Mouse (Mus musculus) liver, embryonic 16.5 days (tissue): ENCODE data around the gene Rmnd5b. TPM values are rescaled to one million over a fixed set of nuclear protein-coding genes. Genes with fewer than 3 reads are reported as not detected.
"Not testable (repeated sequence)": the region's sequence is repeated elsewhere in the genome, so short reads cannot be mapped to it uniquely, and the experiment has no call there.

Experiments used
- ATAC-seq: fragments of 200-750 bp; cut with Nextera tagmentation; 2 replicates; pipeline ENCODE4 v1.8.0; 2017; ENCODE audit warnings: low read depth, mild to moderate bottlenecking, moderate number of reproducible peaks, moderate library complexity
- H3K27ac ChIP-seq: fragments of 300-500 bp; sonication (generic); 2 replicates; pipeline ENCODE4 v1.5.1; 2014; ENCODE audit warnings: mild to moderate bottlenecking, low read length
- H3K27me3 ChIP-seq: fragments of 300-500 bp; sonication (generic); 2 replicates; pipeline ENCODE4 v1.6.1; 2014; ENCODE audit warnings: low read depth, low read length, mixed read lengths; ENCODE audit not compliant: control insufficient read depth, insufficient read depth
- H3K36me3 ChIP-seq: fragments of 300-500 bp; sonication (generic); 2 replicates; pipeline ENCODE4 v1.6.1; 2014; ENCODE audit warnings: mild to moderate bottlenecking; ENCODE audit not compliant: control insufficient read depth, insufficient read depth
- H3K4me1 ChIP-seq: fragments of 300-500 bp; sonication (generic); 2 replicates; pipeline ENCODE4 v1.6.1; 2014; ENCODE audit warnings: low read depth, low read length, mixed read lengths; ENCODE audit not compliant: control insufficient read depth
- H3K4me2 ChIP-seq: fragments of 300-500 bp; sonication (generic); 2 replicates; pipeline ENCODE4 v1.6.1; 2014; ENCODE audit warnings: low read depth, low read length, mixed read lengths
- H3K4me3 ChIP-seq: fragments of 300-500 bp; sonication (generic); 2 replicates; pipeline ENCODE4 v1.5.1; 2014; ENCODE audit warnings: low read depth, mild to moderate bottlenecking, low read length
- H3K9ac ChIP-seq: fragments of 300-500 bp; sonication (generic); 2 replicates; pipeline ENCODE4 v1.6.1; 2014; ENCODE audit warnings: low read depth, low read length
- H3K9me3 ChIP-seq: fragments of 300-500 bp; sonication (generic); replicated peaks from 2 replicates; pipeline ENCODE4 v1.6.1; 2016; ENCODE audit warnings: low read length; ENCODE audit not compliant: control insufficient read depth
- WGBS: fragments of 180-500 bp; shearing (Covaris S2); extraction: QIAGEN DNeasy Blood & Tissue Kit; methylation state at CpG from one replicate; pipeline ENCODE4 v1.1.7; 2014; ENCODE audit not compliant: insufficient replicate concordance; 5-methylcytosine and 5-hydroxymethylcytosine counted together
- polyA plus RNA-seq: library from polyadenylated mRNA; unstranded; fragments of >200 nt; fragmentation: Nextera tagmentation; extraction: Ambion mirVana; gene quantifications from 2 replicates; pipeline ENCODE4 v1.2.1, GENCODE M21; 2015

Gene Rmnd5b
- polyA plus RNA-seq, 1 experiment from 2014 or later: 17.7 TPM

DNA sequence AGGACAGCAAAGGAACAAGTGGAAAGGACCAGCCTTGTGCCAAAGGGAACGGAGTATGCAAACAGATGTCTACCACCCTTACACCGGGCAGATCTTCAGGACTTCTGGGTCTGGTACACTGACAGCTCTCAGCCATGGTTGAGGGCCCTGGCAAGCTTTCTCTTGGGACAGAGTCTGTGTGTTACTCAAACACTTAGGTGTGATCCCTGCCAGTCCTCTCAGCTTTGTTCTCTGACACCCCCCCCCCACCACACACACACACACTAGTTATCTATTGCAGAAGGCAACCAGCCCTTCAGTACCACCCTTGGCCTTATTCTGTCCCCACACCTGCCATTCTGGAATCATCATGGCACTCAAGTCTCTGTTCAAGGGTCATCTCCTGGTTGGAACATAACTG is 13.9 kb downstream of the Rmnd5b start:
- H3K36me3 ChIP-seq: peaks cover 15% of the 10 kb centered on the region
- no peak overlapping the region for H3K9ac ChIP-seq
- no peaks in the 10 kb centered on the region for H3K9me3 ChIP-seq
- peaks cover 14% of the 10 kb centered on the region for H3K4me1 ChIP-seq
- ATAC-seq: no peak
- H3K27ac ChIP-seq: no peak overlapping the region
- no peak overlapping the region for H3K4me3 ChIP-seq
- H3K4me2 ChIP-seq: no peak overlapping the region
- 86% methylated on average over 2 of the region's 2 CpGs for WGBS
- no peaks in the 10 kb centered on the region for H3K27me3 ChIP-seq

DNA sequence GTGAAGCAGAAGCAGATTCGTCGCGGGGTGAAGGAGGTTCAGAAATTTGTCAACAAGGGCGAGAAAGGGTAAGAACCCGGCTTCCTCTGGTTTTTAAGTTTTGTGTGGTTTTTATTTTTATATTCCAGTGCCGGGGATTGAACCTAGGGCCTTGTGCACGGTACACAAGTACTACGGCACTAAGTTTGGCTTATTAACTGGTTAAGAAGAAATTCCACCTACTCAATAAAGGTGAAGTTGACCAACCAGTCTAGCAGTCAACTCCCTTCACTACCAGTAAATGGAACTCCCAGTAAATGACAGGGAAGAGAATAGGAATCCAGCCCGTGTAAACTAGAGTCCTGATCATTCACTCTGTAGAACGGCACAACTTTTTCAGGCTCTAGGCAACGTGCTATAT is 15.6 kb downstream of the Rmnd5b start:
- ATAC-seq: no peak
- Histone ChIP-seq H3K4me3 (peak overlapping the region; percentile 79), H3K9me3 (no peaks in the 10 kb centered on the region), H3K27ac (no peak overlapping the region; the same call in 1 of the 2 replicates), H3K36me3 (peaks cover 12% of the 10 kb centered on the region), H3K4me1 (peaks cover 23% of the 10 kb centered on the region), H3K27me3 (no peaks in the 10 kb centered on the region), H3K4me2 (peak overlapping the region; percentile 84), H3K9ac (peak overlapping the region; percentile 66)
- 1% methylated on average over 11 of the region's 11 CpGs for WGBS

DNA sequence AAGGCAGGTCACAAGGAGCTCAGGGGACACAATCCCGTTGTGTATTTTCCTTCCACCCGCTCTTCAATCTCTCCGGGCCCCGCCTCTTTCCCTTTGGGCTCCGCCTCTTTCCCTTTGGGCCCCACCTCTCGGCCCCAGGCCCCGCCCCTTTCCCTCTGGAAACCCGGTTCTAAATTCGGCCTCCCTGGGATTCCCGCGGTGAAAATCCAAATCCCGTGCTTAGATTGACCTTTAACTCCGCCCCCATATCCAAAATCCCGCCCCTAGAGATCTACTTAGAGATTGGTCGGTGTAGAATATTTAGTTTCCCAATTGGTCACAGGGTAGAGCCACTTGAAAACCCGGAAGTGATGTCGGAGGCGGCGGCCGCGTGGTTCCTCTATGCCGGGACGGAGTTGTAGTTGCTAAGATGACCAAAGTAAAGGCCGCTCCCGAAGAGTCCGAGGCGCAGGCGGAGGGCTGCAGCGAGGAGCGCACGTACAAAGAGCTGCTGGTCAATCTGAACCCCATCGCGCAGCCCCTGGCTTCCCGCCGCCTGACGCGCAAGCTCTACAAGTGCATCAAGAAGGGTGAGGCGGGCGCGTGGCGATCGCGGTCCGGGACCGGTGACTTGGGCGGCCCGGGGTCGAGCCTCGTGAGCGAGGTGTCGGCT is 16.2 kb downstream of the Rmnd5b start, which contains the start of gene Nhp2:
Gene Nhp2 (plus strand): TSS at position 327 of the 652 bp plus-strand sequence.
- Histone ChIP-seq H3K4me1 (peaks cover 29% of the 10 kb centered on the region), H3K9me3 (no peaks in the 10 kb centered on the region), H3K4me2 (peak within 1 kb of the TSS; percentile 84), H3K36me3 (peaks cover 12% of the 10 kb centered on the region), H3K27ac (peak within 1 kb of the TSS; percentile 41; the same call in 1 of the 2 replicates), H3K27me3 (no peaks in the 10 kb centered on the region), H3K4me3 (peak within 1 kb of the TSS; percentile 79), H3K9ac (peak within 1 kb of the TSS; percentile 66)
- under 1% methylated on average over 51 of the region's 51 CpGs for WGBS
- ATAC-seq: peak; percentile 84

DNA sequence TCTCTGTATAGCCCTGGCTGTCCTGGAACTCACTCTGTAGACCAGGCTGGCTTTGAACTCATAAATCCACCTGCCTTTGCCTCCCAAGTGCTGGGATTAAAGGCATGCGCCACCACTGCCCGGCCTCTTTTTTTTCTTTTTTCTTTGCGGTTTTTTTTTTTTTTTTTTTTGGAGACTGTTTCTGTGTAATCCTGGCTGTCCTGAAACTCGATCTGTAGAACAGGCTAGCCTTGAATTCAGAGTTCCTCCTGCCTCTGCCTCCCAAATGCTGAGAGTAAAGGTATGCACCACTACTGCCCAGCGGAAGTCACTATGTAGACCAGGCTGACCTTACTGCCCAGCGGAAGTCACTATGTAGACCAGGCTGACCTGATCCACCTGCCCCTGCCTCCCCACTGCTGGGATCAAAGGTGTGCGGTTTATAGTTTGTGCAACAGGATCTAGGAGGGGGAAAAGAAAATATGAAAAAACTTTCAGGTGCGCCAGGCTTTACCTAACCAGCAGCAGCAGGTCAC is 16.7 kb downstream of the Rmnd5b start:
- ATAC-seq: no peak
- Histone ChIP-seq H3K27me3 (no peaks in the 10 kb centered on the region), H3K9ac (peak overlapping the region; percentile 33; the same call in 1 of the 2 replicates), H3K4me3 (peak overlapping the region; percentile 79), H3K4me1 (peaks cover 29% of the 10 kb centered on the region), H3K4me2 (peak overlapping the region; percentile 84), H3K36me3 (peaks cover 9% of the 10 kb centered on the region), H3K9me3 (no peaks in the 10 kb centered on the region), H3K27ac (peak overlapping the region; percentile 41; the same call in 1 of the 2 replicates)
- 37% methylated on average over 8 of the region's 8 CpGs for WGBS

GRCm38 (mm10) chr11:51617693-51618092 is 18.0 kb downstream of the Rmnd5b start:
- H3K9ac ChIP-seq: no peak overlapping the region
- H3K27ac ChIP-seq: no peak overlapping the region
- 4% methylated on average over 4 of the region's 4 CpGs for WGBS
- ATAC-seq: no peak
- no peaks in the 10 kb centered on the region for H3K27me3 ChIP-seq
- peaks cover 3% of the 10 kb centered on the region for H3K36me3 ChIP-seq
- no peak overlapping the region for H3K4me2 ChIP-seq
- H3K4me1 ChIP-seq: peaks cover 29% of the 10 kb centered on the region
- H3K4me3 ChIP-seq: no peak overlapping the region
- no peaks in the 10 kb centered on the region for H3K9me3 ChIP-seq

GRCm38 (mm10) chr11:51616113-51616512 is 19.6 kb downstream of the Rmnd5b start:
- H3K9ac ChIP-seq: peak overlapping the region; percentile 73
- H3K36me3 ChIP-seq, ATAC-seq, H3K27me3 ChIP-seq, H3K9me3 ChIP-seq: not testable (repeated sequence)
- peaks cover 27% of the 10 kb centered on the region for H3K4me1 ChIP-seq
- H3K27ac ChIP-seq: peak overlapping the region; percentile 84
- 85% methylated on average over 7 of the region's 7 CpGs for WGBS
- H3K4me2 ChIP-seq: peak overlapping the region; percentile 73
- H3K4me3 ChIP-seq: peak overlapping the region; percentile 58

DNA sequence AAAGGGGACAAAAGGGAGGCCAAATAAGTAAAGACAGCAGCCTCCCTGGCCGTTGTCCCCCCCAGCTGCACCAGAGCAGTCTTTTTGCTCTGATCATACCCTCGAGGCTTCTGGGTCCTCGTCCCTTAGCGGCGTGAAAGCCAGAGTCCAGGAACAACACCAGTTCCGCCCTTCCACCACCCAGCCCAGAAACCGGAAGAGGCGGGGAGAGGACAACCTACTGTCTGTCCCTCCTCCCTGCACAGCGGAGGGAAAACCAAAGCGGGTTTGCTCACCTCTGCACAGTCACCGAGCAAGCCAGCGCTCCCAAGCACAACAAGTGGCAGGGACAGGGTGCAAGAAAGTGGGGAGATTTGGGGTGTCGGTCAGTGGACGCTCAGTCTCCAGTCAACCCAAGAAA is 20.1 kb downstream of the Rmnd5b start:
- ATAC-seq: peak; percentile 83
- under 1% methylated on average over 14 of the region's 14 CpGs for WGBS
- H3K36me3 ChIP-seq: no peaks in the 10 kb centered on the region
- peak overlapping the region; percentile 73 for H3K9ac ChIP-seq
- H3K27me3 ChIP-seq: no peaks in the 10 kb centered on the region
- H3K27ac ChIP-seq: peak overlapping the region; percentile 84
- H3K4me3 ChIP-seq: peak overlapping the region; percentile 58
- H3K4me2 ChIP-seq: peak overlapping the region; percentile 73
- peaks cover 24% of the 10 kb centered on the region for H3K4me1 ChIP-seq
- H3K9me3 ChIP-seq: no peaks in the 10 kb centered on the region

DNA sequence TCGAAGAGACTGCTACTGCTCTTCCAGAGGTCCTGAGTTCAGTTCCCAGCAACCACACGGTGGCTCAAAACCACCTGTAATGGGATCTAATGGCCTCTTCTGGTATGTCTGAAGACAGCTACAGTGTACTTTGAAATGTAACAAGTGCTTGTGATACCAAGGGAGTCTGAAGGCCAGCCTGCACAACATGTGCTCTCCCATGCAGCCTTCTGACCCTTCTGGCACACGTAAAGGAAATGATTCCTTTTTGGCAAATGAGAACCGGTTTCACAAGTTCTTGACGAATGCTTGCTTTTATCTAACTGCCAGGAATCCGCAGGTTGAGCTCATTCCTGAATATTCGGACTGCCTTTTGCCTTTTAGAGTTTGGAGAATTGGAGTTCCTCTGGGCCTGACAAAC is 20.6 kb downstream of the Rmnd5b start:
- peak overlapping the region; percentile 73 for H3K4me2 ChIP-seq
- H3K27me3 ChIP-seq: no peaks in the 10 kb centered on the region
- peaks cover 20% of the 10 kb centered on the region for H3K4me1 ChIP-seq
- no peak for ATAC-seq
- H3K9me3 ChIP-seq: no peaks in the 10 kb centered on the region
- H3K36me3 ChIP-seq: no peaks in the 10 kb centered on the region
- peak overlapping the region; percentile 84 for H3K27ac ChIP-seq
- peak overlapping the region; percentile 58 for H3K4me3 ChIP-seq
- peak overlapping the region; percentile 73 for H3K9ac ChIP-seq
- 25% methylated on average over 7 of the region's 7 CpGs for WGBS

DNA sequence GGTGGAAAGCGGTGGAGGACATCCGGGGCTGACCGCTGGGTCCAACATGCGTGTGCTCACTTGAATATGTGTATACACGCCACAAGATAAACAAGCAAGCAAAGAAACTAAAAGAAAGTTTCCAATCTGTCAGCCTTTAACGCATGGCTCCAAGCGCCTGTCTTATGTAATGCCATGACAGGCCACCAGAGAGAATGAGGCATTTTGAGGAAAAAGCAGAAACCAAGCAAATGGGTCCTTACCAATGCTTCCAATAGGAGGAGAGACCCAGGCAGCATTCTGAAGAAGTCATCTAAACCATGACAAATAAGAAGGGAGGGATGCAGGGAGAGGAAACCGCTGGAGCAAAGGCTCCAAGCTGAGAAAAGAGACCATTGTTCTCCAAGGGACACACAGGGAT is 21.4 kb downstream of the Rmnd5b start:
- no peak overlapping the region for H3K4me2 ChIP-seq
- H3K4me3 ChIP-seq: no peak overlapping the region
- ATAC-seq: no peak
- H3K36me3 ChIP-seq: no peaks in the 10 kb centered on the region
- 74% methylated on average over 8 of the region's 8 CpGs for WGBS
- peaks cover 27% of the 10 kb centered on the region for H3K4me1 ChIP-seq
- no peak overlapping the region for H3K27ac ChIP-seq
- H3K27me3 ChIP-seq: no peaks in the 10 kb centered on the region
- H3K9me3 ChIP-seq: no peaks in the 10 kb centered on the region
- no peak overlapping the region for H3K9ac ChIP-seq
